Mouse (Mus musculus): ENCODE measurements around the gene Spata48.

Spata48 gene

GRCm38 (mm10) chr11:11461635-11462560, at the start of gene Spata48, which contains the start of gene Zpbp:
TSS of gene Spata48 (plus strand) at chr11:11462094.
TSS of gene Zpbp (minus strand) at chr11:11462408.
- peak; percentile 92 to 93 for DNase-seq

GRCm38 (mm10) chr11:11414188-11414587, 47.7 kb upstream of the Spata48 start:
- no peak for DNase-seq

GRCm38 (mm10) chr11:11417356-11417755, 44.5 kb upstream of the Spata48 start:
- DNase-seq = no peak

GRCm38 (mm10) chr11:11455037-11455436, 6.9 kb upstream of the Spata48 start:
- no peak for DNase-seq

GRCm38 (mm10) chr11:11462561-11462890, 632 bp downstream of the Spata48 start:
- DNase-seq = no peak

- no peak for DNase-seq
Measured at GRCm38 (mm10) chr11:11468924-11469323, 7.0 kb downstream of the Spata48 start.

GRCm38 (mm10) chr11:11484378-11484777, 22.5 kb downstream of the Spata48 start:
- DNase-seq = no peak

- DNase-seq = no peak
Measured at GRCm38 (mm10) chr11:11492044-11492443, 30.1 kb downstream of the Spata48 start.

- no peak for DNase-seq
Measured at GRCm38 (mm10) chr11:11495697-11496096, 33.8 kb downstream of the Spata48 start.

GRCm38 (mm10) chr11:11499944-11500343, 38.0 kb downstream of the Spata48 start:
- peak; percentile 63 to 66 for DNase-seq

GRCm38 (mm10) chr11:11506187-11506586, 44.3 kb downstream of the Spata48 start:
- peak; percentile 32 to 65 for DNase-seq

- DNase-seq = no peak
Measured at GRCm38 (mm10) chr11:11509413-11509812, 47.5 kb downstream of the Spata48 start.

- DNase-seq = peak; percentile 43 to 55
Measured at GRCm38 (mm10) chr11:11512056-11512455, 50.2 kb downstream of the Spata48 start.

GRCm38 (mm10) chr11:11513008-11513799, 51.3 kb downstream of the Spata48 start:
- no peak for DNase-seq

GRCm38 (mm10) chr11:11514920-11515319, 53.0 kb downstream of the Spata48 start:
- DNase-seq = no peak

- DNase-seq = no peak
Measured at GRCm38 (mm10) chr11:11517781-11518435, 56.0 kb downstream of the Spata48 start.

- DNase-seq = no peak
Measured at GRCm38 (mm10) chr11:11519255-11520243, 57.7 kb downstream of the Spata48 start.

- DNase-seq = peak; percentile 68 to 79
Measured at GRCm38 (mm10) chr11:11521908-11522441, 60.1 kb downstream of the Spata48 start.

GRCm38 (mm10) chr11:11528760-11529159, 66.9 kb downstream of the Spata48 start:
- peak; percentile 55 to 63 for DNase-seq

- DNase-seq = peak in 1 of 2 experiments; percentile 32
Measured at GRCm38 (mm10) chr11:11529165-11529564, 67.3 kb downstream of the Spata48 start.

GRCm38 (mm10) chr11:11530126-11530525, 68.2 kb downstream of the Spata48 start:
- no peak for DNase-seq

Measured in thymus, postnatal 36 days (tissue).